Mouse (Mus musculus) kidney, adult 10 weeks (tissue): Measurements from ENCODE around the gene Fgf6. TPM values are rescaled to one million over a fixed set of nuclear protein-coding genes. Genes with fewer than 3 reads are reported as not detected.

Source experiments
- polyA plus RNA-seq: library from polyadenylated mRNA; stranded (reverse); fragments of 350-450 nt; fragmentation: Illumina TruSeq; extraction: RNeasy Lipid Tissue Mini Kit (QIAGEN cat#74804); gene quantifications from one replicate; pipeline ENCODE4 v1.2.3, GENCODE M21; 2014; ENCODE audit warnings: low read depth, low replicate concordance

The Fgf6 gene
- not detected for polyA plus RNA-seq

GRCm38 (mm10) chr6:127014906-127015770 lies at the start of gene Fgf6:
Gene Fgf6 (plus strand): TSS chr6:127015586.

GRCm38 (mm10) chr6:127072817-127073216 lies 57.4 kb downstream of the Fgf6 start, which contains the start of gene Fgf23:
Gene Fgf23 (plus strand): TSS chr6:127072902.

Other genes with a start within 250 kb of the Fgf6 start
- gene Ndufa9, start 166.4 kb upstream of the Fgf6 start, polyA plus RNA-seq: 237 TPM
- not detected for gene Akap3, start 162.5 kb upstream of the Fgf6 start, polyA plus RNA-seq
- not detected for gene Dyrk4, start 93.7 kb upstream of the Fgf6 start, polyA plus RNA-seq
- 0.73 TPM for gene Rad51ap1, start 76.0 kb upstream of the Fgf6 start, polyA plus RNA-seq
- gene D6Wsu163e, start 75.6 kb upstream of the Fgf6 start, polyA plus RNA-seq: 29.3 TPM
- gene Fgf23, start 57.3 kb downstream of the Fgf6 start, polyA plus RNA-seq: not detected
- gene Tigar, start 94.0 kb downstream of the Fgf6 start, polyA plus RNA-seq: 3.6 TPM
- gene Ccnd2, start 136.6 kb downstream of the Fgf6 start, polyA plus RNA-seq: 9.1 TPM